Mouse (Mus musculus) kidney, postnatal 0 days (tissue): Measurements from ENCODE around the gene Gpam. TPM values are rescaled to one million over a fixed set of nuclear protein-coding genes. Genes with fewer than 3 reads are reported as not detected.

Experiments
- ATAC-seq: fragments of 200-750 bp; cut with Nextera tagmentation; replicated peaks from 2 replicates; pipeline ENCODE4 v1.8.0; 2017; ENCODE audit warnings: low read depth, moderate number of reproducible peaks, moderate TSS enrichment, moderate library complexity; ENCODE audit not compliant: low FRiP score
- DNase-seq: peaks from one replicate; pipeline ENCODE4 v3.0.0-alpha.2; 2016; ENCODE audit warnings: low spot score
- H3K27ac ChIP-seq: fragments of 300-500 bp; sonication (generic); 2 replicates; pipeline ENCODE4 v1.5.1; 2014; ENCODE audit warnings: mild to moderate bottlenecking
- H3K27me3 ChIP-seq: fragments of 300-500 bp; sonication (generic); 2 replicates; pipeline ENCODE4 v1.6.1; 2014; ENCODE audit warnings: low read length, mixed read lengths; ENCODE audit not compliant: insufficient read depth
- H3K36me3 ChIP-seq: fragments of 300-500 bp; sonication (generic); 2 replicates; pipeline ENCODE4 v1.6.1; 2014; ENCODE audit warnings: low read length, mixed read lengths; ENCODE audit not compliant: insufficient read depth
- H3K4me1 ChIP-seq: fragments of 300-500 bp; sonication (generic); replicated peaks from 2 replicates; pipeline ENCODE4 v1.6.1; 2014; ENCODE audit warnings: antibody characterized with exemption, low read length, mixed read lengths; ENCODE audit not compliant: insufficient read depth
- H3K4me2 ChIP-seq: fragments of 300-500 bp; sonication (generic); 2 replicates; pipeline ENCODE4 v1.6.1; 2014; ENCODE audit warnings: mild to moderate bottlenecking, low read length, moderate library complexity, mixed read lengths
- H3K4me3 ChIP-seq: fragments of 300-500 bp; sonication (generic); replicated peaks from 2 replicates; pipeline ENCODE4 v1.5.1; 2014; ENCODE audit warnings: low read depth, low read length
- H3K9ac ChIP-seq: fragments of 300-500 bp; sonication (generic); 2 replicates; pipeline ENCODE4 v1.6.1; 2014; ENCODE audit warnings: low read depth, low read length
- H3K9me3 ChIP-seq: fragments of 300-500 bp; sonication (generic); replicated peaks from 2 replicates; pipeline ENCODE4 v1.6.1; 2016; ENCODE audit warnings: low read length, inconsistent platforms, mixed read lengths
- CTCF ChIP-seq: IDR thresholded peaks from 2 replicates; pipeline ENCODE4 v1.5.1; 2016; ENCODE audit warnings: antibody characterized with exemption, low read depth, mild to moderate bottlenecking, moderate library complexity
- WGBS: fragments of 180-500 bp; shearing (Covaris S2); extraction: QIAGEN DNeasy Blood & Tissue Kit; methylation state at CpG from one replicate; pipeline ENCODE4 v1.1.7; 2014; 5-methylcytosine and 5-hydroxymethylcytosine counted together
- polyA plus RNA-seq: library from polyadenylated mRNA; unstranded; fragments of >200 nt; fragmentation: Nextera tagmentation; extraction: Ambion mirVana; gene quantifications from 2 replicates; pipeline ENCODE4 v1.2.1, GENCODE M21; 2015

The Gpam gene
- polyA plus RNA-seq, 1 experiment from 2014 or later, result 17.3 TPM

DNA sequence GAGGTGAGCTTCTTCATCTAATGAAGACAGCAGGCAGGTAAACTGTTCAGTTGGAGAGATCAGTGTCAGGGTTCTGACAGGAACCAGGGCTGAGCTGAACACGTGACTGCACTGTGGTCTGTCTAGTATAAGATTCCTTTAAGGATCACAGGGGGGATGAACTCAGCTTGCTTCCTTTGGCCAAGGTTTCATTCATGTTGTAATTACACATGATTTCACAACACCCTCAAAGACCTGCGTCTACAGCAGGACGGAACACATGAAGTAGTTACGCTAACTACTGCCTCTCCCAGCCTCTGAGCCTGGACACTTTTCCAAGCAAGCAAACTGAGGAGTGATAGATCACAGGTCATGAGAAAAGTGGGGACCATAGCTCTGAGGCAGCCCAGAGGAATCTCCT is 11.5 kb downstream of the Gpam start:
- DNase-seq (no peak), ATAC-seq (no peak)
- no peak for TF ChIP-seq CTCF
- Histone ChIP-seq H3K4me3 (no peak overlapping the region), H3K27ac (no peak overlapping the region), H3K4me2 (no peak overlapping the region), H3K4me1 (no peaks in the 10 kb centered on the region), H3K9ac (no peak overlapping the region), H3K36me3 (no peaks in the 10 kb centered on the region), H3K27me3 (no peaks in the 10 kb centered on the region), H3K9me3 (no peaks in the 10 kb centered on the region)
- WGBS, result 88% methylated on average over 4 of the region's 4 CpGs

- Histone ChIP-seq H3K9me3 (no peaks in the 10 kb centered on the region), H3K27me3 (no peaks in the 10 kb centered on the region), H3K36me3 (no peaks in the 10 kb centered on the region), H3K9ac (no peak overlapping the region), H3K27ac (no peak overlapping the region), H3K4me2 (no peak overlapping the region), H3K4me1 (no peaks in the 10 kb centered on the region), H3K4me3 (no peak overlapping the region)
- DNase-seq, result no peak
- TF ChIP-seq CTCF, result no peak
- no peak for ATAC-seq
- WGBS, result 92% methylated on average over 5 of the region's 5 CpGs
These were observed 12.1 kb downstream of the Gpam start for GRCm38 (mm10) chr19:55114825-55115395.

- Histone ChIP-seq H3K4me3 (no peak overlapping the region), H3K4me1 (no peaks in the 10 kb centered on the region), H3K4me2 (no peak overlapping the region), H3K9ac (no peak overlapping the region), H3K9me3 (no peaks in the 10 kb centered on the region), H3K27me3 (no peaks in the 10 kb centered on the region), H3K36me3 (no peaks in the 10 kb centered on the region), H3K27ac (no peak overlapping the region)
- DNase-seq (no peak), ATAC-seq (no peak)
- 27% methylated on average over 3 of the region's 3 CpGs for WGBS
- no peak for TF ChIP-seq CTCF
These were observed 19.1 kb downstream of the Gpam start for GRCm38 (mm10) chr19:55107896-55108295.

DNA sequence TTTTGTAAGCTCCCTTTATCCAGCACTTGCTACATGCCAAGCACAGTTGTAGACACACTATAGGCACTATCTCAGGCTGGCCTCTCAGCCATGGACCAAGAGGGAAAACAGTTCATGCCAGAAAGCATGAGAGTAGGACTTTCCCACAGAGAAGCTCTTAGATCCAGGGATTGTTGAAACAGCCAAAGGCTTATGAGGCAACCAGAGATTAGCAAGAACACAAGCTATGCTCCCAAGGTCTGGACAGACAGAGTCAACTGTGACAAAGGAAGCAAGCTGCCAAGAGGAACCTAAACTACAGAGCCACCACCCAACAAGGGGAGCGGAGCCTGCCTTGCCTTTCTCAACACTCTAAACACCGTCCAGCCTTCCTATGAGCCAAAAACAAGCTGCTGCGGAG is 21.1 kb downstream of the Gpam start:
- no peak for DNase-seq
- Histone ChIP-seq H3K9me3 (no peaks in the 10 kb centered on the region), H3K9ac (no peak overlapping the region), H3K36me3 (no peaks in the 10 kb centered on the region), H3K4me1 (no peaks in the 10 kb centered on the region), H3K27ac (no peak overlapping the region), H3K27me3 (no peaks in the 10 kb centered on the region), H3K4me2 (no peak overlapping the region), H3K4me3 (no peak overlapping the region)
- 86% methylated on average over 3 of the region's 3 CpGs for WGBS
- TF ChIP-seq CTCF, result no peak
- ATAC-seq, result no peak

DNA sequence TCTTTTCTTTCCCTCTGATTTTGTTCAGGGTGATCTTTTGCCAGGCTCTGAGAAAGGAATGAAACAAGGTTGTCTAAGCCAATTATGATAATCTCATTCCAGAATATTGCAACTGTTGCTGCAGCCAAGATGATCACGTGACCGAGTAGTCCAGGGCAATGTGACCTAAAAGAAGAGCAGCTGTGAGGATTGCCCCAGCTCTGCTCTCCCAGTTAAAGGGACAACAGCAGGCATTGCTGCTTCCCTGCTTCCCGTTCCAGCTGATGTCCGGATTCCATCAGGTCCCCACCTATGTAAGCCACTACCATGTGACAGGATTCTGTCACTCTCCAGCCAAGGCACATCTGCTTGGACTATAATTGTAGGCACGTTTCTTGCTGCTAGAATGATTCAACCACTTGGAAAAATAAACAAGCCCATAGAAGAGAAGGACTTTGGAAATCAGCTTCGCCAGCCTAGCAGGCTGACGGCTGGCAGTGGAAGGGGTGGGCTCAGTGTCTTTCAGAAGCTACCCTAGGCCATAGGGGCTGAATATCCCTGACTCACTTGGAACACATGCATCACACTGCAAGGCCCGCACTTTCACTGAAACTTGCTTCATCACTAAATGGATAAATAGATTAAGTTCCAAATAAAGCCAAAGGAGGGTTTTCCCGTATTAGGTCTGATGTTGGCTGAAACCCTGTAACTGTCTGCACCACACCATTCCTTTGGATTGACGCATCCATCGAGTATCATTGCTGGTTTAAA is 23.8 kb downstream of the Gpam start:
- 60% methylated on average over 11 of the region's 11 CpGs for WGBS
- Histone ChIP-seq H3K4me3 (no peak overlapping the region), H3K4me1 (0 out of 2 replicates have a peak, but pooled peaks cover 8% of the 10 kb centered on the region), H3K9me3 (no peaks in the 10 kb centered on the region), H3K27ac (no peak overlapping the region), H3K27me3 (no peaks in the 10 kb centered on the region), H3K9ac (no peak overlapping the region), H3K36me3 (no peaks in the 10 kb centered on the region), H3K4me2 (no peak overlapping the region)
- no peak for TF ChIP-seq CTCF
- DNase-seq (peak; percentile 57), ATAC-seq (no peak)

DNA sequence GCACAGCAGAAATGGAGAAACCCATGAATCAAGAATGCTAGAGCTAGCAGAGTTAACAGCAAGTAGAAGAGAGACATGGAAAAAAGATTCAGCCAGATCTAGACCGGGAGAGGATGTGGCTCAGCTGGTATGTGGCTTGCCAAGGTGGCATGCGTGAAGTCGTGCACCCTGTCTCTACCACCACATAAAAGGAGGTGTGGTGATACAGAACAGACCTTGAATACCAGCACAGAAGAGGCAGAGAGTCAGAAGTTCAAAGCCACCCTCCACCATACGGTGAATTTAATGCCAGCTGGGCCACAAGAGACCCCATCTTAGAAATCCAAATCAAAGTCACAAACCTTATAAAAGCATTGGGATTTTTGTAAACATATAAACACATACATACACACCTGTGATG is 25.4 kb downstream of the Gpam start:
- no peaks in the 10 kb centered on the region for H3K27me3 ChIP-seq
- no peak for ATAC-seq
- H3K27ac ChIP-seq, result no peak overlapping the region
- TF ChIP-seq CTCF, result no peak
- no peaks in the 10 kb centered on the region for H3K36me3 ChIP-seq
- no peak for DNase-seq
- peaks cover 13% of the 10 kb centered on the region; the same call in 1 of the 2 replicates for H3K4me1 ChIP-seq
- H3K9me3 ChIP-seq, result no peaks in the 10 kb centered on the region
- WGBS, result 75% methylated on average over 4 of the region's 4 CpGs
- H3K9ac ChIP-seq, result no peak overlapping the region
- H3K4me3 ChIP-seq, result no peak overlapping the region
- H3K4me2 ChIP-seq, result no peak overlapping the region
